Mouse (Mus musculus) limb, embryonic 14.5 days (tissue): Measurements from ENCODE around the gene Agpat2. TPM values are rescaled to one million over a fixed set of nuclear protein-coding genes. Genes with fewer than 3 reads are reported as not detected.

Experiments
- ATAC-seq: fragments of 200-750 bp; cut with Nextera tagmentation; 2 replicates; pipeline ENCODE4 v1.8.0; 2017; ENCODE audit warnings: low read depth, moderate number of reproducible peaks, moderate TSS enrichment; ENCODE audit not compliant: low FRiP score
- DNase-seq: peaks from one replicate; pipeline ENCODE4 v3.0.0-alpha.2; 2015; ENCODE audit warnings: low spot score
- H3K27ac ChIP-seq: fragments of 300-500 bp; sonication (generic); replicated peaks from 2 replicates; pipeline ENCODE4 v1.5.1; 2014; ENCODE audit warnings: low read depth, mild to moderate bottlenecking, low read length, moderate library complexity, mixed read lengths
- H3K27me3 ChIP-seq: fragments of 300-500 bp; sonication (generic); 2 replicates; pipeline ENCODE4 v1.6.1; 2014; ENCODE audit warnings: low read length, mixed read lengths; ENCODE audit not compliant: control insufficient read depth, insufficient read depth
- H3K36me3 ChIP-seq: fragments of 300-500 bp; sonication (generic); 2 replicates; pipeline ENCODE4 v1.6.1; 2014; ENCODE audit warnings: mild to moderate bottlenecking, low read length, moderate library complexity, mixed read lengths; ENCODE audit not compliant: control insufficient read depth, insufficient read depth
- H3K4me1 ChIP-seq: fragments of 300-500 bp; sonication (generic); 2 replicates; pipeline ENCODE4 v1.6.1; 2014; ENCODE audit warnings: antibody characterized with exemption, low read length, mixed read lengths; ENCODE audit not compliant: control insufficient read depth, insufficient read depth
- H3K4me2 ChIP-seq: fragments of 300-500 bp; sonication (generic); replicated peaks from 2 replicates; pipeline ENCODE4 v1.6.1; 2014; ENCODE audit warnings: low read depth, mild to moderate bottlenecking, low read length, moderate library complexity; ENCODE audit not compliant: severe bottlenecking
- H3K4me3 ChIP-seq: fragments of 300-500 bp; sonication (generic); replicated peaks from 2 replicates; pipeline ENCODE4 v1.5.1; 2014; ENCODE audit warnings: low read length
- H3K9ac ChIP-seq: fragments of 300-500 bp; sonication (generic); 2 replicates; pipeline ENCODE4 v1.6.1; 2014; ENCODE audit warnings: mild to moderate bottlenecking, low read depth, low read length, moderate library complexity; ENCODE audit not compliant: severe bottlenecking
- H3K9me3 ChIP-seq: fragments of 300-500 bp; sonication (generic); 2 replicates; pipeline ENCODE4 v1.6.1; 2016; ENCODE audit warnings: low read length; ENCODE audit not compliant: control insufficient read depth
- POLR2A ChIP-seq: fragments of 200-500 bp; IDR thresholded peaks from 2 replicates; pipeline ENCODE4 v1.8.0; 2012; ENCODE audit warnings: inconsistent platforms, mild to moderate bottlenecking, moderate library complexity, borderline replicate concordance; ENCODE audit not compliant: insufficient read depth, insufficient read length; ENCODE audit errors: extremely low read depth
- WGBS: fragments of 180-500 bp; shearing (Covaris S2); extraction: QIAGEN DNeasy Blood & Tissue Kit; methylation state at CpG from one replicate; pipeline ENCODE4 v1.1.7; 2014; 5-methylcytosine and 5-hydroxymethylcytosine counted together
- polyA plus RNA-seq, 2 experiments: library from polyadenylated mRNA; depleted of rRNA in 1 of 2; stranded (reverse) in 1 of 2; unstranded in 1 of 2; fragments of >200 nt; fragmentation: Nextera tagmentation in 1 of 2; extraction: Ambion mirVana in 1 of 2; gene quantifications; 2 replicates each; pipeline versions ENCODE4 v1.2.1 to v1.2.3; 2012 to 2014

Agpat2 gene
- polyA plus RNA-seq, 2 experiments, result 24.1 to 27.8 TPM

GRCm38 (mm10) chr2:26591416-26591815, 12.8 kb downstream of the Agpat2 start:
- Histone ChIP-seq H3K4me2 (no peak overlapping the region), H3K9me3 (no peaks in the 10 kb centered on the region), H3K36me3 (peaks cover 36% of the 10 kb centered on the region), H3K4me3 (no peak overlapping the region), H3K4me1 (no peaks in the 10 kb centered on the region; the same call in 1 of the 2 replicates), H3K27me3 (no peaks in the 10 kb centered on the region), H3K9ac (no peak overlapping the region), H3K27ac (no peak overlapping the region)
- WGBS, result 78% methylated on average over 12 of the region's 12 CpGs
- DNase-seq, result no peak
- no peak for ATAC-seq
- TF ChIP-seq POLR2A, result no peak

- no peak overlapping the region for H3K27ac ChIP-seq
- H3K36me3 ChIP-seq, result peaks cover 35% of the 10 kb centered on the region
- H3K4me2 ChIP-seq, result no peak overlapping the region
- H3K4me1 ChIP-seq, result no peaks in the 10 kb centered on the region; the same call in 1 of the 2 replicates
- no peak for TF ChIP-seq POLR2A
- 87% methylated on average over 7 of the region's 7 CpGs for WGBS
- ATAC-seq, result no peak
- no peak overlapping the region for H3K4me3 ChIP-seq
- no peak overlapping the region for H3K9ac ChIP-seq
- no peaks in the 10 kb centered on the region for H3K9me3 ChIP-seq
- DNase-seq, result no peak
- no peaks in the 10 kb centered on the region for H3K27me3 ChIP-seq
Observed at GRCm38 (mm10) chr2:26590962-26591361, 13.3 kb downstream of the Agpat2 start.

- TF ChIP-seq POLR2A, result no peak
- DNase-seq (no peak), ATAC-seq (no peak)
- no peak overlapping the region for H3K4me3 ChIP-seq
- H3K27ac ChIP-seq, result no peak overlapping the region
- no peaks in the 10 kb centered on the region for H3K9me3 ChIP-seq
- no peak overlapping the region for H3K4me2 ChIP-seq
- H3K4me1 ChIP-seq, result no peaks in the 10 kb centered on the region; the same call in 1 of the 2 replicates
- no peak overlapping the region for H3K9ac ChIP-seq
- H3K27me3 ChIP-seq, result no peaks in the 10 kb centered on the region
- peaks cover 28% of the 10 kb centered on the region for H3K36me3 ChIP-seq
- WGBS, result 96% methylated on average over 7 of the region's 7 CpGs
Observed at GRCm38 (mm10) chr2:26590282-26590681, 13.9 kb downstream of the Agpat2 start.

- peak overlapping the region; percentile 66; the same call in 1 of the 2 replicates for H3K9ac ChIP-seq
- H3K27ac ChIP-seq, result no peak overlapping the region
Observed at GRCm38 (mm10) chr2:26589284-26589683, 14.9 kb downstream of the Agpat2 start.

GRCm38 (mm10) chr2:26588573-26588972, 15.6 kb downstream of the Agpat2 start:
- Histone ChIP-seq H3K36me3 (peaks cover 17% of the 10 kb centered on the region), H3K27ac (0 out of 2 replicates have a peak overlapping the region, but pooled peaks have one; percentile 26), H3K4me3 (no peak overlapping the region), H3K9me3 (no peaks in the 10 kb centered on the region), H3K4me2 (0 out of 2 replicates have a peak overlapping the region, but pooled peaks have one; percentile 7), H3K27me3 (no peaks in the 10 kb centered on the region), H3K4me1 (no peaks in the 10 kb centered on the region; the same call in 1 of the 2 replicates), H3K9ac (peak overlapping the region; percentile 66)
- 47% methylated on average over 4 of the region's 4 CpGs for WGBS
- no peak for TF ChIP-seq POLR2A
- no peak for DNase-seq
- no peak for ATAC-seq

More at GRCm38 (mm10) chr2:26589284-26589683, 14.9 kb downstream of the Agpat2 start:
- Histone ChIP-seq H3K4me3 (no peak overlapping the region), H3K9me3 (no peaks in the 10 kb centered on the region), H3K36me3 (peaks cover 22% of the 10 kb centered on the region), H3K4me2 (no peak overlapping the region), H3K27me3 (no peaks in the 10 kb centered on the region), H3K4me1 (no peaks in the 10 kb centered on the region; the same call in 1 of the 2 replicates)
- no peak for TF ChIP-seq POLR2A
- 95% methylated on average over 10 of the region's 10 CpGs for WGBS
- no peak for ATAC-seq
- no peak for DNase-seq
